Mouse (Mus musculus) kidney, adult 2 months (tissue): ENCODE measurements around the gene 1700020A23Rik.

ENCODE experiments used
- CTCF ChIP-seq: fragments of 200-500 bp; conservative IDR thresholded peaks from 2 replicates; pipeline ENCODE4 v1.5.1; 2011; ENCODE audit warnings: low read depth, mild to moderate bottlenecking, control low read depth, low read length, moderate library complexity, mixed read lengths; ENCODE audit not compliant: insufficient read depth, insufficient read length
- POLR2A ChIP-seq: fragments of 200-500 bp; IDR thresholded peaks from one replicate; pipeline ENCODE4 v1.6.1; 2011; ENCODE audit warnings: low read depth, low read length, control low read depth

GRCm38 (mm10) chr2:130421781-130422620 lies 16.9 kb downstream of the 1700020A23Rik start:
- TF ChIP-seq POLR2A (no peak), CTCF (no peak)
